Mouse (Mus musculus) stomach, postnatal 0 days (tissue): Measurements from ENCODE around the gene Atp8a2.

Source experiments
- CTCF ChIP-seq: IDR thresholded peaks from 2 replicates; pipeline ENCODE4 v1.5.1; 2016; ENCODE audit warnings: antibody characterized with exemption, low read depth, mild to moderate bottlenecking, moderate library complexity
- EP300 ChIP-seq: optimal IDR thresholded peaks from 2 replicates; pipeline ENCODE3; 2016; ENCODE audit warnings: antibody characterized with exemption

- TF ChIP-seq CTCF: no peak
- TF ChIP-seq EP300: no peak
Observed at GRCm38 (mm10) chr14:59971221-59971730, 225.7 kb downstream of the Atp8a2 start.
